Comparison of ENCODE assay signal across 8 mouse cellular contexts in the genomic region with DNA sequence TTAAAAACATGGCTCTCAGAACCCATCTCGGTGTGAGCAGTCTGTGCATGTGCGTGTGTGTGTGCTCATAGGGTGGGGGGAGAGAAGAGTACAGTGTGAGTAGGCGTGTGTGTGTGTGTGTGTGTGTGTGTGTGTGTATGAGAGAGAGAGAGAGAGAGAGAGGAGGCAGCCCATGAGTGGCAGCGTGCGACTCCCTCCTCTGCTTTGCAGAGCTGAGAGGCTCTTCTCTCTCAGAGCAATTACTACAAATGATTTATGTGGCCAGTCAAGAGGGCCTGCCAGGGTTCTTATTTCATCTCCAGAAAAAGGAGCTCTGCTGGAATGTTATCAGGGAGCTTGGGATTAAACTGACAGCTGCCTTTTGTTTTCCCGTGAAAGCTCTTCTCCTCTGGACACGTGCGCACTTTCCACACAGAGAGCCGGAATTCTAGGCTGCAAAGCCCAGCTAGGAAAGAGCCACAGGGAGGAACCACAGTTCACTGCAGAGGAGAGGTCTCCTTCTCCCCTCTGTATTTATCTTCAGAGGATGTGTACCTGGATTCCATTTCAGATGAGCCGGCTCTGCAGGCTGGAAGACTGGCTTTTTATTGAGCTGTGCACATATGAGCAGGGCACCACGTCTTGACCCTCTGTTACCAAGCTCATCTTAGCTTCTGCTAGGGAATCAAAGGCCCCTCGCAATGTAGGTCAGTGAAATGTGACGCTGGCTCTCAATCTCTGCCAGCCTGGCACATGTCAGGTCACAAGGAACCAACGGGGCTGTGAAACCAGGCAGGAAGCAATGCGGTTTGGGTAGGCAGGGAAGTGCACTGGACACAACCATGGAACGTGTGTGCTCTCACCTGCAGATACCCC.
A peak's percentile ranks its signal among the peaks of the same experiment; 100 is the strongest.
DNase-seq lines count a peak whose midpoint lies in the region; ATAC-seq and TF ChIP-seq lines count a peak whose summit lies in the region.

No protein-coding gene starts in this region.

- no peaks in the 10 kb centered on the region for H3K36me3 ChIP-seq in forebrain, embryonic 13.5 days (ENCODE audit: poor library complexity, severe bottlenecking)
- no peaks in the 10 kb centered on the region for H3K36me3 ChIP-seq in hindbrain, embryonic 16.5 days (ENCODE audit: control insufficient read depth, insufficient read depth, low read length)
- no peaks in the 10 kb centered on the region for H3K36me3 ChIP-seq in midbrain, embryonic 11.5 days (ENCODE audit: control insufficient read depth, insufficient read depth, low read length)

- peak overlapping the region; percentile 13; the same call in 1 of the 2 replicates for H3K9ac ChIP-seq in forebrain, embryonic 13.5 days
- H3K9ac ChIP-seq in hindbrain, embryonic 16.5 days (ENCODE audit: low read depth, low read length) = peak overlapping the region; percentile 11
- no peak overlapping the region; the same call in 1 of the 2 replicates for H3K9ac ChIP-seq in midbrain, embryonic 11.5 days (ENCODE audit: low read length)

- H3K9me3 ChIP-seq in forebrain, embryonic 13.5 days (replicated peaks) = no peaks in the 10 kb centered on the region
- H3K9me3 ChIP-seq in hindbrain, embryonic 16.5 days (ENCODE audit: control insufficient read depth, low read length) = no peaks in the 10 kb centered on the region
- no peaks in the 10 kb centered on the region for H3K9me3 ChIP-seq in midbrain, embryonic 11.5 days (ENCODE audit: control insufficient read depth, low read length)

- H3K27ac ChIP-seq in forebrain, embryonic 13.5 days = peak overlapping the region; percentile 68
- H3K27ac ChIP-seq in hindbrain, embryonic 16.5 days (ENCODE audit: low read depth, low read length) = peak overlapping the region; percentile 82
- H3K27ac ChIP-seq in midbrain, embryonic 11.5 days (ENCODE audit: low read depth, low read length) = 0 out of 2 replicates have a peak overlapping the region, but pooled peaks have one; percentile 5

- WGBS in forebrain, embryonic 13.5 days = 27% methylated on average over 16 of the region's 16 CpGs
- WGBS in hindbrain, embryonic 16.5 days = 20% methylated on average over 16 of the region's 16 CpGs
- WGBS in midbrain, embryonic 11.5 days = 30% methylated on average over 16 of the region's 16 CpGs

- intact Hi-C loops in left cerebral cortex, postnatal 10 days (cut with DNase I) = no loop called here

- DNase-seq in Muller cell, postnatal 12 days (ENCODE audit: inconsistent ontology term) = peak; percentile 56
- DNase-seq in brain, embryonic 14.5 days (ENCODE audit: low read depth) = peak; percentile 81
- peak; percentile 83 for DNase-seq in midbrain, embryonic 11.5 days (ENCODE audit: low spot score, missing footprints)
- no peak for DNase-seq in left cerebral cortex, postnatal 10 days (ENCODE audit: extremely low spot score in 1 of 2, low spot score in 2 of 2)
- no peak for DNase-seq in spleen, adult 18-20 months
- no peak for DNase-seq in thymus, adult 18-20 months

- H3K4me1 ChIP-seq in forebrain, embryonic 13.5 days = peaks cover 20% of the 10 kb centered on the region
- peaks cover 16% of the 10 kb centered on the region for H3K4me1 ChIP-seq in hindbrain, embryonic 16.5 days (ENCODE audit: control insufficient read depth, insufficient read depth, low read depth, low read length)
- peaks cover 15% of the 10 kb centered on the region for H3K4me1 ChIP-seq in midbrain, embryonic 11.5 days (ENCODE audit: control insufficient read depth, insufficient read depth, low read length)

- 0 out of 2 replicates have a peak overlapping the region, but pooled peaks have one; percentile 7 for H3K4me2 ChIP-seq in forebrain, embryonic 13.5 days
- no peak overlapping the region for H3K4me2 ChIP-seq in hindbrain, embryonic 16.5 days (ENCODE audit: low read length)
- no peak overlapping the region for H3K4me2 ChIP-seq in midbrain, embryonic 11.5 days

- no peak overlapping the region for H3K4me3 ChIP-seq in forebrain, embryonic 13.5 days
- H3K4me3 ChIP-seq in hindbrain, embryonic 16.5 days (ENCODE audit: low read length) = no peak overlapping the region
- H3K4me3 ChIP-seq in midbrain, embryonic 11.5 days (ENCODE audit: low read depth, low read length) = no peak overlapping the region

- ATAC-seq in forebrain, embryonic 13.5 days = peak; percentile 75
- ATAC-seq in hindbrain, embryonic 16.5 days = peak; percentile 76
- peak; percentile 69 for ATAC-seq in midbrain, embryonic 11.5 days (ENCODE audit: low FRiP score)

- no peak for TF ChIP-seq CTCF in brain, embryonic 14.5 days (IDR thresholded peaks at IDR 0.05; ENCODE audit: borderline replicate concordance, extremely low read depth, insufficient read depth, insufficient read length)

- no peaks in the 10 kb centered on the region for H3K27me3 ChIP-seq in forebrain, embryonic 13.5 days
- H3K27me3 ChIP-seq in hindbrain, embryonic 16.5 days (replicated peaks; ENCODE audit: control insufficient read depth, insufficient read depth, low read length) = no peaks in the 10 kb centered on the region
- no peaks in the 10 kb centered on the region for H3K27me3 ChIP-seq in midbrain, embryonic 11.5 days (ENCODE audit: control insufficient read depth, insufficient read depth, low read length)

- no peak for TF ChIP-seq POLR2A in brain, embryonic 14.5 days (IDR thresholded peaks at IDR 0.05; ENCODE audit: borderline replicate concordance, extremely low read depth, insufficient read depth, insufficient read length, poor library complexity, severe bottlenecking)

Comparison
In these comparisons a context has a peak if more than half of its experiments do, and no peak if none do; other contexts are left out.
1. DNase-seq: peak in Muller cell, postnatal 12 days (single experiment), brain, embryonic 14.5 days (single experiment) and midbrain, embryonic 11.5 days (single experiment); none in left cerebral cortex, postnatal 10 days (0 of 2), spleen, adult 18-20 months (0 of 2) and thymus, adult 18-20 months (0 of 2).
2. H3K27ac ChIP-seq: peak in every context shown above with its lines; median percentile 82 in hindbrain, embryonic 16.5 days; 68 in forebrain, embryonic 13.5 days; 5 in midbrain, embryonic 11.5 days.
3. Peak in every context shown above with its lines, with median percentiles within 50 percentile points of each other: ATAC-seq.